Mouse (Mus musculus) neural tube, embryonic 12.5 days (tissue): ENCODE measurements around the gene Sgo2a. TPM values are rescaled to one million over a fixed set of nuclear protein-coding genes. Genes with fewer than 3 reads are reported as not detected.

Experiments
- ATAC-seq: fragments of 200-750 bp; cut with Nextera tagmentation; 2 replicates; pipeline ENCODE4 v1.8.0; 2017; ENCODE audit warnings: low read depth, mild to moderate bottlenecking, moderate TSS enrichment, moderate library complexity; ENCODE audit not compliant: low FRiP score
- H3K27ac ChIP-seq: fragments of 300-500 bp; sonication (generic); 2 replicates; pipeline ENCODE4 v1.5.1; 2016
- H3K27me3 ChIP-seq: fragments of 300-500 bp; sonication (generic); replicated peaks from 2 replicates; pipeline ENCODE4 v1.6.1; 2016; ENCODE audit warnings: mild to moderate bottlenecking
- H3K36me3 ChIP-seq: fragments of 300-500 bp; sonication (generic); 2 replicates; pipeline ENCODE4 v1.6.1; 2016; ENCODE audit warnings: mild to moderate bottlenecking
- H3K4me1 ChIP-seq: fragments of 300-500 bp; sonication (generic); 2 replicates; pipeline ENCODE4 v1.6.1; 2016
- H3K4me2 ChIP-seq: fragments of 300-500 bp; sonication (generic); replicated peaks from 2 replicates; pipeline ENCODE4 v1.6.1; 2016; ENCODE audit warnings: mild to moderate bottlenecking
- H3K4me3 ChIP-seq: fragments of 300-500 bp; sonication (generic); 2 replicates; pipeline ENCODE4 v1.5.1; 2016
- H3K9ac ChIP-seq: fragments of 300-500 bp; sonication (generic); 2 replicates; pipeline ENCODE4 v1.6.1; 2016; ENCODE audit warnings: mild to moderate bottlenecking
- H3K9me3 ChIP-seq: fragments of 300-500 bp; sonication (generic); 2 replicates; pipeline ENCODE4 v1.6.1; 2016; ENCODE audit warnings: mild to moderate bottlenecking
- WGBS: fragments of 180-500 bp; shearing (Covaris S2); methylation state at CpG from one replicate; pipeline ENCODE4 v1.1.7; 2016; 5-methylcytosine and 5-hydroxymethylcytosine counted together
- polyA plus RNA-seq: library from polyadenylated mRNA; unstranded; fragments of >200 nt; fragmentation: Nextera tagmentation; extraction: Ambion mirVana; gene quantifications from 2 replicates; pipeline ENCODE4 v1.2.1, GENCODE M21; 2016

Gene Sgo2a
- polyA plus RNA-seq, 1 experiment from 2014 or later = 14.3 TPM

GRCm38 (mm10) chr1:58071509-58071908 is 75.7 kb downstream of the Sgo2a start:
- WGBS = 98% methylated on average over 1 of the region's 1 CpGs
- no peaks in the 10 kb centered on the region for H3K4me1 ChIP-seq
- H3K27me3 ChIP-seq = no peaks in the 10 kb centered on the region
- no peak overlapping the region for H3K9ac ChIP-seq
- no peaks in the 10 kb centered on the region for H3K36me3 ChIP-seq
- no peak overlapping the region for H3K4me2 ChIP-seq
- no peak overlapping the region for H3K27ac ChIP-seq
- H3K4me3 ChIP-seq = no peak overlapping the region
- no peak for ATAC-seq
- H3K9me3 ChIP-seq = no peaks in the 10 kb centered on the region

GRCm38 (mm10) chr1:58072416-58072815 is 76.6 kb downstream of the Sgo2a start:
- no peaks in the 10 kb centered on the region for H3K36me3 ChIP-seq
- no peaks in the 10 kb centered on the region for H3K4me1 ChIP-seq
- no peaks in the 10 kb centered on the region for H3K27me3 ChIP-seq
- H3K4me2 ChIP-seq = no peak overlapping the region
- ATAC-seq = no peak
- 73% methylated on average over 2 of the region's 2 CpGs for WGBS
- H3K4me3 ChIP-seq = no peak overlapping the region
- H3K27ac ChIP-seq = no peak overlapping the region
- no peak overlapping the region for H3K9ac ChIP-seq
- H3K9me3 ChIP-seq = no peaks in the 10 kb centered on the region

- Histone ChIP-seq H3K36me3 (no peaks in the 10 kb centered on the region), H3K9me3 (no peaks in the 10 kb centered on the region), H3K4me1 (no peaks in the 10 kb centered on the region), H3K27me3 (no peaks in the 10 kb centered on the region), H3K4me2 (no peak overlapping the region), H3K27ac (no peak overlapping the region), H3K4me3 (no peak overlapping the region), H3K9ac (no peak overlapping the region)
- no peak for ATAC-seq
- 79% methylated on average over 12 of the region's 12 CpGs for WGBS
These were observed 77.4 kb downstream of the Sgo2a start for GRCm38 (mm10) chr1:58072991-58073730.

- WGBS = 97% methylated on average over 2 of the region's 2 CpGs
- Histone ChIP-seq H3K36me3 (no peaks in the 10 kb centered on the region), H3K27me3 (no peaks in the 10 kb centered on the region), H3K27ac (no peak overlapping the region), H3K4me3 (no peak overlapping the region), H3K9ac (no peak overlapping the region), H3K4me1 (no peaks in the 10 kb centered on the region), H3K9me3 (no peaks in the 10 kb centered on the region), H3K4me2 (no peak overlapping the region)
- no peak for ATAC-seq
These were observed 78.5 kb downstream of the Sgo2a start for GRCm38 (mm10) chr1:58074266-58074665.

Other genes starting within 250 kb of the Sgo2a start
- gene Spats2l, start 221.8 kb upstream of the Sgo2a start, polyA plus RNA-seq = 38.1 and 41.2 TPM in 2 replicates
- gene Kctd18, start 23.0 kb downstream of the Sgo2a start, polyA plus RNA-seq = 26.0 and 26.5 TPM in 2 replicates
- 0.18 and 0.24 TPM in 2 replicates for gene Aox1, start 34.0 kb downstream of the Sgo2a start, polyA plus RNA-seq
- 0.22 and 0.24 TPM in 2 replicates for gene Aox3, start 117.2 kb downstream of the Sgo2a start, polyA plus RNA-seq
- 0.22 and 0.23 TPM in 2 replicates for gene Aox4, start 214.4 kb downstream of the Sgo2a start, polyA plus RNA-seq